Mouse (Mus musculus) embryonic fibroblast, embryonic 13.5 days (primary cell): ENCODE measurements at regions not wholly inside any gene's neighbourhood (a gene's known extent, or its start where the extent isn't known, plus 50 kb on each side); places are given as distances from the start of the nearest gene placed in this dataset.

Experiments used
- CTCF ChIP-seq: IDR thresholded peaks from 2 replicates; pipeline ENCODE4 v1.5.1; 2011; ENCODE audit warnings: mild to moderate bottlenecking, control low read depth, low read length, moderate library complexity, borderline replicate concordance; ENCODE audit not compliant: insufficient read depth
- POLR2A ChIP-seq: IDR thresholded peaks from 2 replicates; pipeline ENCODE4 v1.6.1; 2011; ENCODE audit warnings: low read depth, mild to moderate bottlenecking, control low read depth, low read length, moderate library complexity

- no peak for TF ChIP-seq CTCF
- TF ChIP-seq POLR2A, result no peak
Measured at GRCm38 (mm10) chr4:45682746-45683145, 116.1 kb upstream of the Aldh1b1 start.
